Mouse (Mus musculus): ENCODE measurements around the gene Lepr. TPM values are rescaled to one million over a fixed set of nuclear protein-coding genes. Genes with fewer than 3 reads are reported as not detected.

The Lepr gene
- polyA plus RNA-seq, 1 experiment: 3.1 TPM

- H3K4me3 ChIP-seq (ENCODE audit: insufficient read depth, low read length): no peak overlapping the region
- H3K27ac ChIP-seq (ENCODE audit: insufficient read depth, low read length): no peak overlapping the region
- no peaks in the 10 kb centered on the region for H3K4me1 ChIP-seq (ENCODE audit: control insufficient read depth, insufficient read depth, low read length)
- no peak for TF ChIP-seq POLR2A (IDR thresholded peaks at IDR 0.05; ENCODE audit: low read depth, low read length)
- no peak for TF ChIP-seq CTCF (IDR thresholded peaks at IDR 0.05; ENCODE audit: borderline replicate concordance, insufficient read depth, low read length)
Measured at GRCm38 (mm10) chr4:101689645-101690044, 27.6 kb upstream of the Lepr start.

DNA sequence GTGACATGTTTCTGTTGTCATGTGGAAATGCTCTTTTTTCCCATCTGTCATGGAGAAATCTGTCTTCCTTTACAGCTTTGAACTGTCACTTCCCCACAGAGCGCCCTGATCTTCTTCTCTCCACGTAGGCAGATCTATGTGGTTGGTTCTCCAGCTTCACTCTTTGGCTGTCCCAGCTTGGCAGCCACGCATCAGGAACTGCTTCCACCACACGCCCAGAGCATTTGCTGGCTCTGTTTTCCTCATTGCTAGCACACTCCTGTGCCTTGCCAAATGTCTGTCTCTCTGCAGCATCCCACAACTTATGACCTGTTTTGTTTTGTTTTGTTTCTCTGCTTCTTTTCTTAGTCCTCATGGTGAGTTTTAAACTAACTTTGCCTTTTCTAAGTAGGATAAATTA is 24.3 kb upstream of the Lepr start:
- no peak for TF ChIP-seq CTCF (IDR thresholded peaks at IDR 0.05; ENCODE audit: borderline replicate concordance, insufficient read depth, low read length)
- TF ChIP-seq POLR2A (IDR thresholded peaks at IDR 0.05; ENCODE audit: low read depth, low read length): no peak
- Histone ChIP-seq H3K27ac (ENCODE audit: insufficient read depth, low read length) (no peak overlapping the region), H3K4me1 (ENCODE audit: control insufficient read depth, insufficient read depth, low read length) (no peaks in the 10 kb centered on the region), H3K4me3 (ENCODE audit: insufficient read depth, low read length) (no peak overlapping the region)

DNA sequence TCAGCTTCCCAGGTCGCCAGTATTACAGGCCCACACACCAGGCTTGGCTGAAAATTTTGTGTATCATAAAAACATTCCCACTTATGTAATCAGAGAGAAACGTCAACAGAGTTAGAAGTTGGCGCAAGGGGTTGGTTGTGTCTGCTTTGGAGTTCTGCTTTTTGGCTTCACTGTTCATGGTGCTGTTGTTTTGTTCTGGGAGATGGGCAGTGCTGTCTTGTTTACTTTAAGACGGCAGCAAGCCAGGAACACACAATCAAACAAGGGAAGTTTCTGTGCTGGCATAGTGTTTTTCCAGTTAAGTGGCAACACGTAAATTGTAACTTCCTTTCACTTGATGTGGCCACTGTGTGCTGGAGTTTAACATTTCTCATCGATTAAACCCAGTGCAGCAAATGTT is 22.7 kb upstream of the Lepr start:
- no peaks in the 10 kb centered on the region for H3K4me1 ChIP-seq (ENCODE audit: control insufficient read depth, insufficient read depth, low read length)
- no peak overlapping the region for H3K4me3 ChIP-seq (ENCODE audit: insufficient read depth, low read length)
- no peak overlapping the region for H3K27ac ChIP-seq (ENCODE audit: insufficient read depth, low read length)
- no peak for TF ChIP-seq POLR2A (IDR thresholded peaks at IDR 0.05; ENCODE audit: low read depth, low read length)
- TF ChIP-seq CTCF (IDR thresholded peaks at IDR 0.05; ENCODE audit: borderline replicate concordance, insufficient read depth, low read length): no peak

DNA sequence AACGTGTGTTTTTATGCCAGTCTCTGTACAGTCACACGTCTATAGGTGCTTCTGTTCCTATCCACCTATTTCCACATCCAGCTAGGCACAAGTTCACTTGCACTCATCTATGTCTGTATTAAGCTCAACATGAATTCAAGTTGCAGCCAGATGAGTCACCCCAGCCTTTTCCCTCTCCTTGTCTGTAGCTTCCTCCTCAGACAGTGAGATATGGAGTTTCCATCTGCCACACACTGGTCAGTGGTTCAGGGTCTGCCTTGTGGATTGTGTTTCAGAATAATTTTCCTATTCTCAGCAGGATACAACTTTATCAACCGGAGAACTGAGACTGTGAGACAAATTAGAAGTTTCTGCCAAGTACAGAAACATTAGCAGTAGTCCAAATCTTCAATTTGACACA is 20.0 kb upstream of the Lepr start:
- Histone ChIP-seq H3K4me3 (ENCODE audit: insufficient read depth, low read length) (no peak overlapping the region), H3K27ac (ENCODE audit: insufficient read depth, low read length) (no peak overlapping the region), H3K4me1 (ENCODE audit: control insufficient read depth, insufficient read depth, low read length) (no peaks in the 10 kb centered on the region)
- no peak for TF ChIP-seq POLR2A (IDR thresholded peaks at IDR 0.05; ENCODE audit: low read depth, low read length)
- no peak for TF ChIP-seq CTCF (IDR thresholded peaks at IDR 0.05; ENCODE audit: borderline replicate concordance, insufficient read depth, low read length)

DNA sequence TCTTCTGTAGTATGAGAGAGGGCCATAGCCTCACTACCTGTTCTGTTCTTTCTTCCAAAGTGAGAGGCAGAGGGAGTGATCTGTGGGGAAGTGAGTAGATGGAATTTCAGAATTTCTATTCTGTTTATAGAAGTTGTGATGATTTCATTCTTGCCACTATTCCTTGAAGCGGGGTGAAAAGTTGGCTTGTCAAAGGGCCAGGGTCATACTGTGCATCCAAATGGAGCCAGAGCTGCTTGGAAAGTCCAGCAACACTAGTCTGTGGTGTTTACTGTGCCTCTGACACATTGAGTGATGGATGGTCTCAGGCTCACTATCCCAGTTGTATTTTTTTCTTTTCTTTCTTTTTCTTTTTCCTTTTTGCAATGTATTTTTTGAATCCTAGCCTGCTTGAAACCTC is 17.8 kb upstream of the Lepr start:
- Histone ChIP-seq H3K4me1 (ENCODE audit: control insufficient read depth, insufficient read depth, low read length) (no peaks in the 10 kb centered on the region), H3K4me3 (ENCODE audit: insufficient read depth, low read length) (no peak overlapping the region), H3K27ac (ENCODE audit: insufficient read depth, low read length) (no peak overlapping the region)
- TF ChIP-seq CTCF (IDR thresholded peaks at IDR 0.05; ENCODE audit: borderline replicate concordance, insufficient read depth, low read length) (no peak), POLR2A (IDR thresholded peaks at IDR 0.05; ENCODE audit: low read depth, low read length) (no peak)

- no peak overlapping the region for H3K4me3 ChIP-seq (ENCODE audit: insufficient read depth, low read length)
- no peak overlapping the region for H3K27ac ChIP-seq (ENCODE audit: insufficient read depth, low read length)
- no peaks in the 10 kb centered on the region for H3K4me1 ChIP-seq (ENCODE audit: control insufficient read depth, insufficient read depth, low read length)
- TF ChIP-seq CTCF (IDR thresholded peaks at IDR 0.05; ENCODE audit: borderline replicate concordance, insufficient read depth, low read length) (no peak), POLR2A (IDR thresholded peaks at IDR 0.05; ENCODE audit: low read depth, low read length) (no peak)
Measured at GRCm38 (mm10) chr4:101700892-101701640, 16.1 kb upstream of the Lepr start.

DNA sequence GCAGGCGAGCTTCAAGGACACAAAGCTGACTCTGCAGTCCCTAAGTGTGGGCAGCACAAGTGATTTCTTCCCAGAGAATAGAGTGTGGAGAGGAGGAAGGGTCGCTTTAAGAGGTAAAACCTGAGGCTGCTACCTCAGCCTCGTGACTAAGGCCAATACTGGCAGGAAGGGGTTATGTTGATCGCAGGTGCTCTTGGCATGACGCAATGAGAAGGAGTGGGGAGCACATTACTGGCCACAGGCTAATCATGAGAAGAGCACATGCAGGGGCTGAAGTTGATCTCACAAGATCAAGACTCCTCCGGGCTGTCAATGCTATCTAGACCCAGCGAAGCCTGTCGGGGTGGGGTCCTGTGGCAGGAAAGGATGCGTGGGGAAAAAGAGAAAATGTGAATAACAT is 11.9 kb upstream of the Lepr start:
- Histone ChIP-seq H3K27ac (ENCODE audit: insufficient read depth, low read length) (no peak overlapping the region), H3K4me1 (ENCODE audit: control insufficient read depth, insufficient read depth, low read length) (no peaks in the 10 kb centered on the region), H3K4me3 (ENCODE audit: insufficient read depth, low read length) (no peak overlapping the region)
- TF ChIP-seq CTCF (IDR thresholded peaks at IDR 0.05; ENCODE audit: borderline replicate concordance, insufficient read depth, low read length) (no peak), POLR2A (IDR thresholded peaks at IDR 0.05; ENCODE audit: low read depth, low read length) (no peak)

GRCm38 (mm10) chr4:101707234-101707633 is 10.0 kb upstream of the Lepr start:
- H3K27ac ChIP-seq (ENCODE audit: insufficient read depth, low read length): no peak overlapping the region
- H3K4me3 ChIP-seq (ENCODE audit: insufficient read depth, low read length): no peak overlapping the region
- no peak for TF ChIP-seq POLR2A (IDR thresholded peaks at IDR 0.05; ENCODE audit: low read depth, low read length)
- TF ChIP-seq CTCF (IDR thresholded peaks at IDR 0.05; ENCODE audit: borderline replicate concordance, insufficient read depth, low read length): no peak

DNA sequence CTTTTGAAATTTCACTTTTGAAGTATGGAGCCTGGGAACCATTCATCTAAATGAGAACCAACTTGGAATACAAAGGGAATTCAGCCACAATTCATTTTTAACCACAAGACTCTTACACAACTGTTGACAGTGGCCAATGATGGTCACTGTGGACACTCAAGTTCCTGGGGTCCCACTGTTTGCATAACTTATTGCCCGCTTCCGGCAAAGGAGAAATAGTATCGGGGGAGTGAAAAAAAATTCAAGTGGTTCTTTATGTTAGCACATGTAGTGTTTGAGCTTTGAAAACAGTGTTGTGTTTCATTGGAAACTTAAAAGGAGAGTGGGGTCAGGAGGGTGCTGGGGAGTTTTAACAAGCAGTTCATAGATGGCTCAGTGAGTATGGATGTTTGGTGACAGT is 9.3 kb upstream of the Lepr start:
- Histone ChIP-seq H3K4me1 (ENCODE audit: control insufficient read depth, insufficient read depth, low read length) (no peaks in the 10 kb centered on the region), H3K27ac (ENCODE audit: insufficient read depth, low read length) (no peak overlapping the region), H3K4me3 (ENCODE audit: insufficient read depth, low read length) (no peak overlapping the region)
- TF ChIP-seq CTCF (IDR thresholded peaks at IDR 0.05; ENCODE audit: borderline replicate concordance, insufficient read depth, low read length): no peak
- no peak for TF ChIP-seq POLR2A (IDR thresholded peaks at IDR 0.05; ENCODE audit: low read depth, low read length)

More at GRCm38 (mm10) chr4:101707234-101707633, 10.0 kb upstream of the Lepr start:
- no peaks in the 10 kb centered on the region for H3K4me1 ChIP-seq (ENCODE audit: control insufficient read depth, insufficient read depth, low read length)

GRCm38 (mm10) chr4:101710361-101710760 is 6.8 kb upstream of the Lepr start:
- no peaks in the 10 kb centered on the region for H3K4me1 ChIP-seq (ENCODE audit: control insufficient read depth, insufficient read depth, low read length)
- TF ChIP-seq CTCF (IDR thresholded peaks at IDR 0.05; ENCODE audit: borderline replicate concordance, insufficient read depth, low read length): no peak
- no peak for TF ChIP-seq POLR2A (IDR thresholded peaks at IDR 0.05; ENCODE audit: low read depth, low read length)
- H3K4me3 ChIP-seq (ENCODE audit: insufficient read depth, low read length): no peak overlapping the region
- no peak overlapping the region for H3K27ac ChIP-seq (ENCODE audit: insufficient read depth, low read length)

All from embryonic fibroblast, embryonic 13.5 days (primary cell).